Comparison of ENCODE assay signal across 13 mouse cellular contexts in the genomic region with DNA sequence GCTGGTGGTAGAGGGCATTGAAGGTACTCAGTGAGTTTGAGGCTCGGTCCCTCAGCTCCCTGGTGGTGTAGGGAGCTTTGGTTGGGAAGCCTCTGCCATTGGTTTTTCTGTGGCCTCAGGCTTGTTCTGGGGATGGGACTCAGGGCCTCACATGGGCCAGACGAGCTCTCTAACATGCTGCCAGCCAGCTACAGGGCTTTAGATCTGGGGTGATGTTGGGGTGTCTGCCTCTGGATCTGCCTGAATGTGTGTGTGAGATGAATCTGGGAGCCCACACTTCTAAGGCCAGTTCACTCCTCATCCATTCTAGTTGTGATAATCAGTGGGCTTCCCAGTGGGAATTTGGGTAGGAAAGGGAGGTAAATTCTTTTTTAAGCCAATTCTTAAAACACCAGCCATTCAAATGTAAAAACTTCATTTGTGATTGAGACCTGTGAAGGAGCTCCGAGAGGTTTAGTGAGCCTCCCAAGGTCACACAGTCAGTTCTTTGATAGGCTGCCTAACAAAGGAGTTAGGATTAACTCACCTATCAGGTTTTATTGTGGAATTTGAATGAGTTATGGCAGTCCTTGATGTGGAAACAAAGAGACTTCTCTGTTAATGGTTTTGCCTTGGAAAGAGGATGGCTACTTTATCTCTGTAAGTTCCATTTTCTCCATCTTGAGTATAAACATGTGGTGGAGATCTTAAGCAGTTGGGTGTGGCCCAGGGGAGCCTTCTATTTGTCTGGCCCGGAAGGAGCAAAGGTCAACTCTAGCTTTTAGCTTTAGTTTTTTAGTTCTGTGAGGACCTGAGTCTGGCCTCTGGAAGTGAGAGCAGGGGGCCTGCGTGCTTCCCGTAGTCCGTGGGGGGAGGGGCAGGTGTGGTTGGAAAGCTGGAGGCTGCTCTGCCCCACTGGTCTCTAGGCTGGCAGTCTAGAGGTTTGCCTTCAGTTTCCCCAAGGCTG. TPM values are rescaled to one million over a fixed set of nuclear protein-coding genes. Genes with fewer than 3 reads are reported as not detected.
DNase-seq lines count a peak whose midpoint lies in the region; ATAC-seq and TF ChIP-seq lines count a peak whose summit lies in the region.
"Had no signal": no experiment of that assay in that cellular context is flagged by ENCODE, and none has a peak within 500 bp of the region (broad histone marks: within the 10 kb centered on the region; RNA-seq: fewer than 3 reads in every experiment).

No protein-coding gene starts in this region.

- no peak overlapping the region for H3K4me2 ChIP-seq in heart, embryonic 14.5 days (ENCODE audit: low read length)
- peak overlapping the region; percentile 21 for H3K4me2 ChIP-seq in intestine, postnatal 0 days (replicated peaks; ENCODE audit: low read depth)
- H3K4me2 ChIP-seq in limb, embryonic 14.5 days (replicated peaks; ENCODE audit: low read depth, low read length, severe bottlenecking), result no peak overlapping the region
- H3K4me2 ChIP-seq: hindbrain, embryonic 15.5 days had no signal

- H3K27me3 ChIP-seq in heart, embryonic 14.5 days (ENCODE audit: control insufficient read depth, insufficient read depth, low read length), result no peaks in the 10 kb centered on the region
- H3K27me3 ChIP-seq in intestine, postnatal 0 days (replicated peaks; ENCODE audit: control insufficient read depth, insufficient read depth, low read length), result no peaks in the 10 kb centered on the region
- no peaks in the 10 kb centered on the region for H3K27me3 ChIP-seq in limb, embryonic 14.5 days (ENCODE audit: control insufficient read depth, insufficient read depth, low read length)
- H3K27me3 ChIP-seq: CH12.LX; hindbrain, embryonic 15.5 days had no signal

- no peak for DNase-seq in heart, adult 9 months (ENCODE audit: low spot score in 2 of 2)
- peak; percentile 98 for DNase-seq in ZHBTc4 (ENCODE audit: low read depth, low spot score)
- no peak for DNase-seq in limb, embryonic 14.5 days (ENCODE audit: low spot score)
- no peak for DNase-seq in spleen, postnatal 4 days (ENCODE audit: low spot score in 2 of 2)
- no peak for DNase-seq in left cerebral cortex, adult 18-20 months (ENCODE audit: low spot score in 2 of 2)
- DNase-seq: thymus, postnatal 36 days had no signal

- H3K9me3 ChIP-seq in heart, embryonic 14.5 days (ENCODE audit: control insufficient read depth, low read length), result no peaks in the 10 kb centered on the region
- no peaks in the 10 kb centered on the region for H3K9me3 ChIP-seq in intestine, postnatal 0 days (ENCODE audit: control insufficient read depth)
- H3K9me3 ChIP-seq in limb, embryonic 14.5 days (ENCODE audit: control insufficient read depth, low read length), result no peaks in the 10 kb centered on the region
- H3K9me3 ChIP-seq: hindbrain, embryonic 15.5 days had no signal

- peak overlapping the region; percentile 25; the same call in 1 of the 2 replicates for H3K9ac ChIP-seq in heart, embryonic 14.5 days (ENCODE audit: low read length)
- no peak overlapping the region for H3K9ac ChIP-seq in intestine, postnatal 0 days (ENCODE audit: low read depth, low read length)
- H3K9ac ChIP-seq in limb, embryonic 14.5 days (ENCODE audit: low read depth, low read length, severe bottlenecking), result 0 out of 2 replicates have a peak overlapping the region, but pooled peaks have one; percentile 16
- H3K9ac ChIP-seq: hindbrain, embryonic 15.5 days; liver, embryonic 14.5 days had no signal

- peaks cover 56 to 88% of the 10 kb centered on the region in 2 experiments for H3K4me1 ChIP-seq in heart, embryonic 14.5 days (ENCODE audit: control insufficient read depth in 2 of 2, insufficient read depth in 2 of 2, low read length in 2 of 2)
- peaks cover 15% of the 10 kb centered on the region for H3K4me1 ChIP-seq in intestine, postnatal 0 days (replicated peaks; ENCODE audit: control insufficient read depth, insufficient read depth, low read length)
- H3K4me1 ChIP-seq in limb, embryonic 14.5 days (ENCODE audit: control insufficient read depth, insufficient read depth, low read length), result peaks cover 57% of the 10 kb centered on the region

- WGBS in heart, embryonic 14.5 days, result 30% methylated on average over 7 of the region's 7 CpGs
- 29% methylated on average over 7 of the region's 7 CpGs for WGBS in intestine, postnatal 0 days
- 27% methylated on average over 7 of the region's 7 CpGs for WGBS in limb, embryonic 14.5 days

- ATAC-seq in heart, embryonic 14.5 days (ENCODE audit: insufficient number of reproducible peaks, insufficient read depth, low FRiP score, low read depth), result no peak
- ATAC-seq in intestine, postnatal 0 days, result peak; percentile 58
- no peak for ATAC-seq in limb, embryonic 14.5 days (ENCODE audit: low FRiP score, low read depth)
- no peak for ATAC-seq in monocyte, adult 5-6 weeks (replicated peaks; ENCODE audit: insufficient number of reproducible peaks, low FRiP score, low TSS enrichment, poor library complexity, severe bottlenecking)

- H3K27ac ChIP-seq in heart, embryonic 14.5 days (replicated peaks in 1 of 2; ENCODE audit: control insufficient read depth in 1 of 2, insufficient read depth in 1 of 2, low read depth in 2 of 2, low read length in 2 of 2), result no peak overlapping the region
- H3K27ac ChIP-seq in intestine, postnatal 0 days (ENCODE audit: low read depth, low read length), result no peak overlapping the region; the same call in 1 of the 2 replicates
- no peak overlapping the region for H3K27ac ChIP-seq in limb, embryonic 14.5 days (replicated peaks; ENCODE audit: low read depth, low read length)
- H3K27ac ChIP-seq: hindbrain, embryonic 15.5 days; liver, embryonic 14.5 days had no signal

- no peak for TF ChIP-seq POLR2A in limb, embryonic 14.5 days (IDR thresholded peaks at IDR 0.05; ENCODE audit: borderline replicate concordance, extremely low read depth, insufficient read depth, insufficient read length)

- no peaks in the 10 kb centered on the region for H3K36me3 ChIP-seq in heart, embryonic 14.5 days (ENCODE audit: control insufficient read depth, insufficient read depth, low read length)
- no peaks in the 10 kb centered on the region for H3K36me3 ChIP-seq in intestine, postnatal 0 days (ENCODE audit: control insufficient read depth, insufficient read depth)
- no peaks in the 10 kb centered on the region for H3K36me3 ChIP-seq in limb, embryonic 14.5 days (ENCODE audit: control insufficient read depth, insufficient read depth, low read length)
- H3K36me3 ChIP-seq: hindbrain, embryonic 15.5 days had no signal

- H3K4me3 ChIP-seq in heart, embryonic 14.5 days (ENCODE audit: control insufficient read depth in 1 of 2, insufficient read depth in 1 of 2, low read depth in 1 of 2, low read length in 2 of 2), result no peak overlapping the region
- H3K4me3 ChIP-seq in intestine, postnatal 0 days (ENCODE audit: low read depth, low read length), result no peak overlapping the region
- no peak overlapping the region for H3K4me3 ChIP-seq in limb, embryonic 14.5 days (replicated peaks; ENCODE audit: low read length)
- H3K4me3 ChIP-seq: hindbrain, embryonic 15.5 days had no signal

- no peak for TF ChIP-seq CTCF in intestine, postnatal 0 days (IDR thresholded peaks at IDR 0.05; ENCODE audit: low read depth)

RNA-seq across cellular contexts. Expression of a gene that starts 12.0 kb away (rescaled TPM):
- 34.0 and 40.7 TPM in 2 replicates for polyA plus RNA-seq in heart, embryonic 14.5 days (2014; fragmentation: Nextera tagmentation; extraction: Ambion mirVana)
- 7.4 and 10.8 TPM in 2 replicates for polyA plus RNA-seq in intestine, postnatal 0 days (2015; fragmentation: Nextera tagmentation; extraction: Ambion mirVana)
- 38.2 and 42.1 TPM in 2 replicates for polyA plus RNA-seq in limb, embryonic 14.5 days (2012; rRNA removed)
- 23.2 and 23.5 TPM in 2 replicates for polyA plus RNA-seq in limb, embryonic 14.5 days (2014; fragmentation: Nextera tagmentation; extraction: Ambion mirVana)
- total RNA-seq in monocyte, adult 5-6 weeks (2017), result not detected in 3 replicates
- total RNA-seq in left cerebral cortex, adult 18-20 months (2021), result 10 to 100 TPM; 10.7 to 10.8 TPM
- total RNA-seq: CH12.LX; common myeloid progenitor, adult 5-6 weeks had no signal
